In the genomic region with DNA sequence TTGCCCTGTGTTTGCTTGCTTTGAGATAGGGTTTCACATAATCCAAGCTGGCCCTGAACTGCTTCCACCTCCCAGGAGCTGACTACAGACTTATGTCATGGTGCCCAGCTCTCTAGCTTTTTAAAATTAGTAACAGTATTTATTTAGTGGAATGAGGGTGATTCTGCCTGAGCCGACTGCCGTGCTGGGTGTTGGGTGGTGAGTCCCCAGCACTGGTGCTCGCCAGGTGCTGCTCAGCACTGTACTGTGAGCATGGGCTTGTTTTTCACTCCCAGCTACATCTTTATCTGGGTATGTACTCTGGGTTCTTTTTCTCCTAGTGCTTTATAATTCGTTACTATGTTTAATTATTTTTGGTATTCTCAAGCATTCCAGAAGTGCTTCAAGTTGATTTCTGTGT, we compare ENCODE assay signal across 29 mouse cellular contexts. TPM values are rescaled to one million over a fixed set of nuclear protein-coding genes. Genes with fewer than 3 reads are reported as not detected.
DNase-seq lines count a peak whose midpoint lies in the region; ATAC-seq lines count a peak whose summit lies in the region.
"Had no signal": no experiment of that assay in that cellular context is flagged by ENCODE, and none has a peak within 500 bp of the region (broad histone marks: within the 10 kb centered on the region; RNA-seq: fewer than 3 reads in every experiment).

No protein-coding gene starts in this region.

- peak; percentile 12 for DNase-seq in gastrocnemius, postnatal 14 days
- no peak for DNase-seq in gastrocnemius, postnatal 4 days (ENCODE audit: low spot score in 2 of 2)
- peak; percentile 4 for DNase-seq in A20 (ENCODE audit: low read depth, low spot score)
- peak; percentile 17 for DNase-seq in fibroblast of lung, adult 2 months (ENCODE audit: low read depth)
- DNase-seq in ovary, postnatal 10 days (ENCODE audit: low spot score): no peak
- DNase-seq in cerebellum, postnatal 4 days (ENCODE audit: low spot score in 2 of 2): no peak
- DNase-seq: adrenal gland, adult 8-10 months; adrenal gland, postnatal 25 days; cerebellum, adult 18-20 months; cerebellum, adult 9-10 months; cerebellum, postnatal 14 days; forebrain, postnatal 0 days; gastrocnemius, postnatal 10 days; heart, adult 2 months; kidney, adult 11 months had no signal

- no peaks in the 10 kb centered on the region for H3K36me3 ChIP-seq in embryonic facial prominence, embryonic 13.5 days
- H3K36me3 ChIP-seq in hindbrain, embryonic 13.5 days: no peaks in the 10 kb centered on the region
- H3K36me3 ChIP-seq: hindbrain, embryonic 12.5 days; intestine, embryonic 15.5 days had no signal

- intact Hi-C loops in gastrocnemius, postnatal 14 days (cut with DNase I; ENCODE audit: low total_unique reads): no loop called here

- WGBS in embryonic facial prominence, embryonic 13.5 days: 51% methylated on average over 4 of the region's 4 CpGs
- 83% methylated on average over 4 of the region's 4 CpGs for WGBS in hindbrain, embryonic 13.5 days

- H3K4me3 ChIP-seq in embryonic facial prominence, embryonic 13.5 days: no peak overlapping the region
- H3K4me3 ChIP-seq in hindbrain, embryonic 13.5 days: no peak overlapping the region
- H3K4me3 ChIP-seq: heart, adult 2 months; hindbrain, embryonic 12.5 days; intestine, embryonic 15.5 days had no signal

- ATAC-seq in embryonic facial prominence, embryonic 13.5 days (ENCODE audit: insufficient number of reproducible peaks, insufficient read depth, low FRiP score, low TSS enrichment, low read depth): no peak
- ATAC-seq in hindbrain, embryonic 13.5 days (ENCODE audit: low FRiP score): no peak
- ATAC-seq: activated CD4-positive, CD25-positive, alpha-beta regulatory T cell, adult 4 months; forebrain, embryonic 14.5 days; forebrain, postnatal 0 days; hindbrain, embryonic 16.5 days; intestine, embryonic 15.5 days had no signal

- H3K4me2 ChIP-seq in embryonic facial prominence, embryonic 13.5 days: peak overlapping the region; percentile 20; the same call in 1 of the 2 replicates
- H3K4me2 ChIP-seq in hindbrain, embryonic 13.5 days: no peak overlapping the region
- H3K4me2 ChIP-seq: heart, embryonic 11.5 days; hindbrain, embryonic 12.5 days; intestine, embryonic 15.5 days had no signal

- H3K9ac ChIP-seq in embryonic facial prominence, embryonic 13.5 days: no peak overlapping the region
- H3K9ac ChIP-seq in hindbrain, embryonic 13.5 days: no peak overlapping the region
- H3K9ac ChIP-seq: forebrain, postnatal 0 days; hindbrain, embryonic 12.5 days; intestine, embryonic 15.5 days had no signal

- no peaks in the 10 kb centered on the region for H3K9me3 ChIP-seq in embryonic facial prominence, embryonic 13.5 days
- no peaks in the 10 kb centered on the region for H3K9me3 ChIP-seq in hindbrain, embryonic 13.5 days
- H3K9me3 ChIP-seq: hindbrain, embryonic 12.5 days; intestine, embryonic 15.5 days had no signal

- H3K27ac ChIP-seq in embryonic facial prominence, embryonic 13.5 days: 0 out of 2 replicates have a peak overlapping the region, but pooled peaks have one; percentile 28
- no peak overlapping the region for H3K27ac ChIP-seq in hindbrain, embryonic 13.5 days
- H3K27ac ChIP-seq: heart, adult 2 months; hindbrain, embryonic 12.5 days; intestine, embryonic 15.5 days had no signal

- peaks cover 20% of the 10 kb centered on the region for H3K27me3 ChIP-seq in embryonic facial prominence, embryonic 13.5 days
- peaks cover 16% of the 10 kb centered on the region for H3K27me3 ChIP-seq in hindbrain, embryonic 13.5 days
- H3K27me3 ChIP-seq: intestine, embryonic 15.5 days had no signal

- peaks cover 18% of the 10 kb centered on the region for H3K4me1 ChIP-seq in embryonic facial prominence, embryonic 13.5 days
- H3K4me1 ChIP-seq in hindbrain, embryonic 13.5 days (replicated peaks): peaks cover 9% of the 10 kb centered on the region

RNA-seq across cellular contexts. Expression of a gene that starts 41.3 kb away (rescaled TPM):
- total RNA-seq in gastrocnemius, postnatal 14 days (2021): under 1 TPM in 1 of 2 experiments, not detected in 1; 0.11 TPM
- total RNA-seq in gastrocnemius, postnatal 4 days (2021): under 1 TPM; 0.20 to 0.36 TPM
- polyA plus RNA-seq in embryonic facial prominence, embryonic 13.5 days (2015; fragmentation: Nextera tagmentation; extraction: Ambion mirVana): 6.0 and 8.0 TPM in 2 replicates
- 128 and 134 TPM in 2 replicates for polyA plus RNA-seq in hindbrain, embryonic 13.5 days (2015; fragmentation: Nextera tagmentation; extraction: Ambion mirVana)
- total RNA-seq: common myeloid progenitor, adult 5-6 weeks; heart, adult 2 months; heart, postnatal 25 days; hematopoietic stem cell, adult 5-6 weeks had no signal
- polyA plus RNA-seq: gonadal fat pad, adult 2 months had no signal

RNA-seq across cellular contexts. Expression of a gene that starts 41.5 kb away (rescaled TPM):
- total RNA-seq in gastrocnemius, postnatal 14 days (2021): not detected
- not detected for total RNA-seq in gastrocnemius, postnatal 4 days (2021)
- polyA plus RNA-seq in embryonic facial prominence, embryonic 13.5 days (2015; fragmentation: Nextera tagmentation; extraction: Ambion mirVana): 0.14 and 0.32 TPM in 2 replicates
- 1.1 and 1.3 TPM in 2 replicates for polyA plus RNA-seq in hindbrain, embryonic 13.5 days (2015; fragmentation: Nextera tagmentation; extraction: Ambion mirVana)
- total RNA-seq: gastrocnemius, postnatal 10 days; heart, adult 2 months; heart, postnatal 25 days had no signal
- polyA plus RNA-seq: activated CD4-positive, CD25-positive, alpha-beta regulatory T cell, adult 4 months; heart, adult 2 months; heart, embryonic 11.5 days; heart, embryonic 14.5 days; heart, postnatal 0 days; intestine, embryonic 15.5 days had no signal

RNA-seq across cellular contexts. Expression of a gene that starts 42.2 kb away (rescaled TPM):
- total RNA-seq in gastrocnemius, postnatal 14 days (2021): 1 to 10 TPM; 2.8 to 2.9 TPM
- total RNA-seq in gastrocnemius, postnatal 4 days (2021): 1 to 10 TPM; 1.9 to 3.5 TPM
- polyA plus RNA-seq in embryonic facial prominence, embryonic 13.5 days (2015; fragmentation: Nextera tagmentation; extraction: Ambion mirVana): 4.0 and 5.3 TPM in 2 replicates
- 16.0 and 17.0 TPM in 2 replicates for polyA plus RNA-seq in hindbrain, embryonic 13.5 days (2015; fragmentation: Nextera tagmentation; extraction: Ambion mirVana)

RNA-seq across cellular contexts. Expression of a gene that starts 42.2 kb away (rescaled TPM):
- 10 to 100 TPM; 40.7 to 42.3 TPM for total RNA-seq in gastrocnemius, postnatal 14 days (2021)
- 10 to 100 TPM; 57.9 to 73.5 TPM for total RNA-seq in gastrocnemius, postnatal 4 days (2021)
- polyA plus RNA-seq in embryonic facial prominence, embryonic 13.5 days (2015; fragmentation: Nextera tagmentation; extraction: Ambion mirVana): 92.5 and 106 TPM in 2 replicates
- 67.3 and 74.7 TPM in 2 replicates for polyA plus RNA-seq in hindbrain, embryonic 13.5 days (2015; fragmentation: Nextera tagmentation; extraction: Ambion mirVana)

Comparison
In these comparisons a context has a peak if more than half of its experiments do, and no peak if none do; other contexts are left out.
1. DNase-seq: peak in gastrocnemius, postnatal 14 days (single experiment), A20 (single experiment) and fibroblast of lung, adult 2 months (single experiment); none in gastrocnemius, postnatal 4 days (0 of 2), ovary, postnatal 10 days (single experiment) and cerebellum, postnatal 4 days (0 of 2).